Mouse (Mus musculus) hindbrain, postnatal 0 days (tissue): Measurements from ENCODE around the gene A930004D18Rik. TPM values are rescaled to one million over a fixed set of nuclear protein-coding genes. Genes with fewer than 3 reads are reported as not detected.

Experiments
- ATAC-seq: fragments of 200-750 bp; cut with Nextera tagmentation; 2 replicates; pipeline ENCODE4 v1.8.0; 2017; ENCODE audit warnings: mild to moderate bottlenecking, moderate TSS enrichment, moderate library complexity
- DNase-seq: peaks from one replicate; pipeline ENCODE4 v3.0.0-alpha.2; 2015; ENCODE audit warnings: low spot score
- H3K27ac ChIP-seq: fragments of 300-500 bp; sonication (generic); 2 replicates; pipeline ENCODE4 v1.5.1; 2014; ENCODE audit warnings: mild to moderate bottlenecking
- H3K27me3 ChIP-seq: fragments of 300-500 bp; sonication (generic); 2 replicates; pipeline ENCODE4 v1.6.1; 2014; ENCODE audit warnings: low read length, mixed read lengths; ENCODE audit not compliant: insufficient read depth
- H3K36me3 ChIP-seq: fragments of 300-500 bp; sonication (generic); 2 replicates; pipeline ENCODE4 v1.6.1; 2014; ENCODE audit warnings: low read length, mixed read lengths; ENCODE audit not compliant: insufficient read depth
- H3K4me1 ChIP-seq: fragments of 300-500 bp; sonication (generic); 2 replicates; pipeline ENCODE4 v1.6.1; 2014; ENCODE audit warnings: antibody characterized with exemption, low read length, mixed read lengths; ENCODE audit not compliant: insufficient read depth
- H3K4me2 ChIP-seq: fragments of 300-500 bp; sonication (generic); 2 replicates; pipeline ENCODE4 v1.6.1; 2014; ENCODE audit warnings: low read depth, mild to moderate bottlenecking, low read length, moderate library complexity, mixed read lengths
- H3K4me3 ChIP-seq: fragments of 300-500 bp; sonication (generic); 2 replicates; pipeline ENCODE4 v1.5.1; 2014; ENCODE audit warnings: low read length
- H3K9ac ChIP-seq: fragments of 300-500 bp; sonication (generic); replicated peaks from 2 replicates; pipeline ENCODE4 v1.6.1; 2014; ENCODE audit warnings: mild to moderate bottlenecking, low read length, moderate library complexity, mixed read lengths
- H3K9me3 ChIP-seq: fragments of 300-500 bp; sonication (generic); 2 replicates; pipeline ENCODE4 v1.6.1; 2016; ENCODE audit warnings: low read length, mixed read lengths
- CTCF ChIP-seq: IDR thresholded peaks from 2 replicates; pipeline ENCODE4 v1.5.1; 2016; ENCODE audit warnings: antibody characterized with exemption, control low read depth, low read depth
- WGBS: fragments of 180-500 bp; shearing (Covaris S2); extraction: QIAGEN DNeasy Blood & Tissue Kit; methylation state at CpG from one replicate; pipeline ENCODE4 v1.1.7; 2014; 5-methylcytosine and 5-hydroxymethylcytosine counted together
- polyA plus RNA-seq: library from polyadenylated mRNA; unstranded; fragments of >200 nt; fragmentation: Nextera tagmentation; extraction: Ambion mirVana; gene quantifications from 2 replicates; pipeline ENCODE4 v1.2.1, GENCODE M21; 2015
- total RNA-seq: library from RNA; depleted of rRNA; stranded (reverse); fragments of >200 nt; gene quantifications from 2 replicates; pipeline ENCODE4 v1.2.3, GENCODE M21; 2014

The A930004D18Rik gene
- total and polyA plus RNA-seq, 2 experiments from 2014 or later = 3.7 to 9.9 TPM

GRCm38 (mm10) chr2:18030581-18030980, 7.0 kb downstream of the A930004D18Rik start:
- Histone ChIP-seq H3K9ac (no peak overlapping the region), H3K36me3 (no peaks in the 10 kb centered on the region), H3K9me3 (no peaks in the 10 kb centered on the region), H3K27me3 (no peaks in the 10 kb centered on the region), H3K4me2 (0 out of 2 replicates have a peak overlapping the region, but pooled peaks have one; percentile 7), H3K4me1 (peaks cover 27% of the 10 kb centered on the region), H3K4me3 (no peak overlapping the region), H3K27ac (no peak overlapping the region)
- no peak for TF ChIP-seq CTCF
- 66% methylated on average over 8 of the region's 8 CpGs for WGBS
- peak; percentile 22 for DNase-seq
- ATAC-seq = no peak

DNA sequence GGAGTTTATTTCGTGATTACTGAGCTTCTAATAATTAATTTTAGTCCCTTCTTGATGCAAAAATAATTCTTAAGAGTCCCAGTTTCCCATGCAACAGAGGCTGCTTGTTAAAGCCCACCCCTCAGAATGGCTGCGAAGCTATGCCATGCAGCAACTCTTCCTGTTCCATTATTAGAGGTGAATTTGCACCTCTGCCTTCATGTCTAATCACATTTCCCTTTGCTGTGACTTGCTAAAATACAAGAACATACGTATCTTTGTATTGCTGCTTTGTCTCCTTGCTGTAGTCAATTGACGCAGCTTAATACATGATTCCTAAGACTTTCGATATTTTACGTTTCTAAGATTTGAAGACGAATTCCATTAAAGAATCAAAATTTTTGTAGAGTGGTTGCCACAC, 7.9 kb downstream of the A930004D18Rik start:
- 81% methylated on average over 7 of the region's 7 CpGs for WGBS
- H3K4me1 ChIP-seq = peaks cover 31% of the 10 kb centered on the region

GRCm38 (mm10) chr2:18028140-18029021, 9.2 kb downstream of the A930004D18Rik start:
- under 1% methylated on average over 58 of the region's 61 CpGs for WGBS
- peak overlapping the region; percentile 70 for H3K9ac ChIP-seq
- peak; percentile 87 for DNase-seq
- no peaks in the 10 kb centered on the region for H3K27me3 ChIP-seq
- no peak for TF ChIP-seq CTCF
- peak overlapping the region; percentile 85 for H3K27ac ChIP-seq
- peaks cover 31% of the 10 kb centered on the region for H3K4me1 ChIP-seq
- H3K9me3 ChIP-seq = no peaks in the 10 kb centered on the region
- H3K36me3 ChIP-seq = no peaks in the 10 kb centered on the region
- H3K4me2 ChIP-seq = peak overlapping the region; percentile 99
- peak overlapping the region; percentile 55 for H3K4me3 ChIP-seq
- peak; percentile 72 for ATAC-seq

More for the DNA sequence above, 7.9 kb downstream of the A930004D18Rik start:
- Histone ChIP-seq H3K27ac (no peak overlapping the region), H3K9ac (no peak overlapping the region), H3K4me3 (no peak overlapping the region), H3K36me3 (no peaks in the 10 kb centered on the region), H3K27me3 (no peaks in the 10 kb centered on the region), H3K9me3 (no peaks in the 10 kb centered on the region), H3K4me2 (no peak overlapping the region)
- no peak for TF ChIP-seq CTCF
- ATAC-seq (no peak), DNase-seq (no peak)

GRCm38 (mm10) chr2:18027448-18028139, 9.9 kb downstream of the A930004D18Rik start:
- WGBS = under 1% methylated on average over 43 of the region's 44 CpGs

DNA sequence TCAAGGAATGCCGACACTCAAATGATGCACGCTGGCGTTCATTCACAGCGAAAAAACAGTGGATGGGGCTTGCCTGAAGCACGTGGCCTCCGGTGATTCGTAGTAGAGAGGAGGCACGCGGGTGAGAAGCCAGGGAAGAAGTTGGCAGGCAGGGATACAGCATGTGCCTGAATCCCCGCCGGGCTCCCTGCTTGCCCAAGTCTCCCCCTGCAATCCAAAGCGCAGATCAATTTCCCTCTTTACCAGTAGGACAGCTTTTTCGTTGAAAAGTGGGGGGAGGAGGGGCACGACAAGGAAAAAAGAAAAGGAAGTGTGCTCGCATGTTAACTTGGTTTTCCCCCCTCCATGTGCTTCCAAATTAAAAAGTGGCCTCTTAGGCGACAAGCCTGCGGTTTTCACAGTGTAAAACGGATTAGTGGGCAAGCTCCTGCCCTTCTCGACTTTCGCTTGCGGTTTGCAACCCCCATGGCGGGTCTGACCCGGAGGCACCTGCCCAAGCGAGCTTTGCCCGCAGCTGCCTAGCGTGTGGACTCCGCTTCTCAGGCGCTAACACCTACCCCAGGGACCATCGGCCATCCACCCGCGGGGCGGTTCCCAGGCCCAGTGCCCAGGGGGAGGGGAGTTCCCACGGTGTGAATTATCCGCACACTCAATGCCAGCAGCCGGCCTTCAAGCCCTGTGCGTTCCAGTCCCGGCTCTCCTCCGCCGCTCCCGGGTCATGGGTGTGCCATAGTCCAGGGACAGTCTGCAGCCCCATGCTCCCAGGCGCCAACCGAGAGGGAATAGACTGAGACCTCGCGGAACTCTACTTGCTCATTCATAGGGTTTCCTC, 11.2 kb downstream of the A930004D18Rik start:
- H3K27me3 ChIP-seq = no peaks in the 10 kb centered on the region
- peak overlapping the region; percentile 55 for H3K4me3 ChIP-seq
- WGBS = under 1% methylated on average over 44 of the region's 44 CpGs
- H3K36me3 ChIP-seq = no peaks in the 10 kb centered on the region
- no peak for ATAC-seq
- H3K9me3 ChIP-seq = no peaks in the 10 kb centered on the region
- peak overlapping the region; percentile 51 for H3K9ac ChIP-seq
- TF ChIP-seq CTCF = peak; percentile 24; the same call in 1 of the 2 replicates
- peak overlapping the region; percentile 99 for H3K4me2 ChIP-seq
- peak; percentile 70 for DNase-seq
- H3K27ac ChIP-seq = 0 out of 2 replicates have a peak overlapping the region, but pooled peaks have one; percentile 32
- H3K4me1 ChIP-seq = peaks cover 22% of the 10 kb centered on the region

More at GRCm38 (mm10) chr2:18027448-18028139, 9.9 kb downstream of the A930004D18Rik start:
- Histone ChIP-seq H3K9ac (peak overlapping the region; percentile 70), H3K4me3 (peak overlapping the region; percentile 55), H3K27me3 (no peaks in the 10 kb centered on the region), H3K4me1 (peaks cover 31% of the 10 kb centered on the region), H3K36me3 (no peaks in the 10 kb centered on the region), H3K27ac (peak overlapping the region; percentile 85), H3K4me2 (peak overlapping the region; percentile 99), H3K9me3 (no peaks in the 10 kb centered on the region)
- DNase-seq = peak; percentile 96
- ATAC-seq = peak; percentile 89
- TF ChIP-seq CTCF = peak; percentile 97

DNA sequence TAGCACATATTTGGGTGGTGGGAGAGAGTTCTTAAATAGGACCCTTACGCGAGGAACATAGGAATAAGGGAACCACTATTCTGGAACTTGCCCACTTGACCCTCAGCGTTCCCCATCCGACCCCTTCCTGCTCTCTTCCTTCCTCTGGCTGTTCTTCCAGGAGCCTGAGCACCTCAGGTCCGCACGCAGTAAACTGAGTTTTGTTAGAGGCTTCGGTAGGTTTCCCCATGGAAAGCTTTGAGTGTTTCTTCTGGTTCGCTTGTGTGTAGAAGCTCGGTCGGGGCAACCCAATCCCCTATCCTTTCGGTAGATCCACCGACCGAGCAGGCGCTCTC, 11.8 kb downstream of the A930004D18Rik start:
- Histone ChIP-seq H3K4me1 (peaks cover 19% of the 10 kb centered on the region), H3K27ac (no peak overlapping the region)
- 2% methylated on average over 14 of the region's 14 CpGs for WGBS

More for the DNA sequence above, 11.8 kb downstream of the A930004D18Rik start:
- H3K4me2 ChIP-seq = peak overlapping the region; percentile 99
- DNase-seq (no peak), ATAC-seq (no peak)
- no peak for TF ChIP-seq CTCF
- no peaks in the 10 kb centered on the region for H3K36me3 ChIP-seq
- no peaks in the 10 kb centered on the region for H3K9me3 ChIP-seq
- peak overlapping the region; percentile 51 for H3K9ac ChIP-seq
- no peaks in the 10 kb centered on the region for H3K27me3 ChIP-seq
- H3K4me3 ChIP-seq = peak overlapping the region; percentile 55
